Mouse (Mus musculus): ENCODE measurements around the gene Hilpda.

DNA sequence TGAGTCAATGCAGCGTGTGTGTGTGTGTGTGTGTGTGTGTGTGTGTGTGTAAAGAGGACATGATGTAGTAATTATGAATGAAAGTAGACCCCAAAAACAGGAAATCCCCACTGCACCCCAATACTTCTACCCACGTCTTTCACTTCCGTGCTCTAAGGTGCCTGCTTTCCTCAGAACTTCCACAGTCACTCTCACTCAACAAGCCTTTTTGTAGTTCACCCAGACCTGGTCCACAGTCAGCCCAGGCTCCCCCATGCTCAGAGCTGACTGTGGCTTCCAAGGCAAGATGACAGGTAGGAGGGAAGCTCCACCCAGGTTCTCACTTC lies 7.9 kb upstream of the Hilpda start:
- TF ChIP-seq CTCF (conservative IDR thresholded peaks at IDR 0.05; ENCODE audit: low read length): no peak
- TF ChIP-seq POU5F1 (IDR thresholded peaks at IDR 0.05; ENCODE audit: borderline replicate concordance, low read length): no peak

Data from E14TG2a.4 (cell line).